Mouse (Mus musculus) layer of hippocampus, postnatal 36 days (tissue): ENCODE measurements around the gene 1700021F07Rik. TPM values are rescaled to one million over a fixed set of nuclear protein-coding genes. Genes with fewer than 3 reads are reported as not detected.

Experiments
- DNase-seq, 2 experiments: peaks; one replicate each; pipeline ENCODE4 v3.0.0; 2022
- total RNA-seq, 2 experiments: library from RNA; stranded (reverse); gene quantifications; 2 replicates each; pipeline ENCODE4 v1.2.3; 2021

Gene 1700021F07Rik
- total RNA-seq, 2 experiments from 2014 or later = not detected

- DNase-seq = no peak
These were observed 41.0 kb downstream of the 1700021F07Rik start for GRCm38 (mm10) chr2:173563336-173563735.

DNA sequence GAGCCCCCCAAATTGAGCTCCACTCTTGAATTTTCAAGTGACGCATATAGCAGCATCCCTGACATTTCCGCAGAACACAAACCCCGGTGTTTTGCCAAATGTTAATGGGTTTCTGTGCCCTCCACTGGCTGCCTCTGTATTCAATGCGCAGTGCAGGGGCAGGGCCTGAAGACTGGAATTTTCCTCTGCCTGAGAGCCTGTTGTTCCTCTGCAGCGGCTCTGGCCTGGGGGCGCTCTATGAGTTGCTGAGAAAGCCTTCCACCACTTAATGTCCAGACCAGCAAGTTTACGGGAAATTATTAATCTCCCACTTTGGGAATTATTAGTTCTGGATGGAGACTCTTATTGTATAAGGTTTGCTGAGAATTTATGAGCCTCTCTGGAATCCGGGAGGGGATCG is 41.8 kb downstream of the 1700021F07Rik start:
- DNase-seq = no peak

Other genes starting within 250 kb of the 1700021F07Rik start
- gene Pmepa1, start 246.1 kb upstream of the 1700021F07Rik start, total RNA-seq = 10 to 100 TPM; 20.3 to 23.2 TPM
- not detected for gene Ankrd60, start 55.8 kb downstream of the 1700021F07Rik start, total RNA-seq
- 10 to 100 TPM; 27.1 to 27.8 TPM for gene Rab22a, start 137.2 kb downstream of the 1700021F07Rik start, total RNA-seq
- gene 1700010B08Rik, start 196.8 kb downstream of the 1700021F07Rik start, total RNA-seq = not detected
- gene Vapb, start 214.9 kb downstream of the 1700021F07Rik start, total RNA-seq = 100 to 1,000 TPM; 114 to 126 TPM